Mouse (Mus musculus) forebrain, embryonic 11.5 days (tissue): ENCODE measurements around the gene Tma7. TPM values are rescaled to one million over a fixed set of nuclear protein-coding genes. Genes with fewer than 3 reads are reported as not detected.

Experiments
- ATAC-seq: fragments of 200-750 bp; cut with Nextera tagmentation; replicated peaks from 2 replicates; pipeline ENCODE4 v1.8.0; 2017; ENCODE audit warnings: moderate TSS enrichment; ENCODE audit not compliant: low FRiP score
- DNase-seq: peaks from one replicate; pipeline ENCODE4 v3.0.0-alpha.2; 2017; ENCODE audit warnings: low spot score
- H3K27ac ChIP-seq: fragments of 300-500 bp; sonication (generic); 2 replicates; pipeline ENCODE4 v1.5.1; 2014; ENCODE audit warnings: low read depth, low read length
- H3K27me3 ChIP-seq: fragments of 300-500 bp; sonication (generic); 2 replicates; pipeline ENCODE4 v1.6.1; 2014; ENCODE audit warnings: mild to moderate bottlenecking, low read length, mixed read lengths; ENCODE audit not compliant: control insufficient read depth, insufficient read depth
- H3K36me3 ChIP-seq: fragments of 300-500 bp; sonication (generic); 2 replicates; pipeline ENCODE4 v1.6.1; 2014; ENCODE audit warnings: mild to moderate bottlenecking, low read length, moderate library complexity, mixed read lengths; ENCODE audit not compliant: control insufficient read depth, insufficient read depth
- H3K4me1 ChIP-seq: fragments of 300-500 bp; sonication (generic); replicated peaks from 2 replicates; pipeline ENCODE4 v1.6.1; 2014; ENCODE audit warnings: low read length, mixed read lengths; ENCODE audit not compliant: control insufficient read depth, insufficient read depth
- H3K4me2 ChIP-seq: fragments of 300-500 bp; sonication (generic); 2 replicates; pipeline ENCODE4 v1.6.1; 2014; ENCODE audit warnings: low read depth, mild to moderate bottlenecking, low read length, moderate library complexity, mixed read lengths; ENCODE audit not compliant: severe bottlenecking
- H3K4me3 ChIP-seq: fragments of 300-500 bp; sonication (generic); 2 replicates; pipeline ENCODE4 v1.5.1; 2014; ENCODE audit warnings: low read depth, low read length
- H3K9ac ChIP-seq: fragments of 300-500 bp; sonication (generic); 2 replicates; pipeline ENCODE4 v1.6.1; 2014; ENCODE audit warnings: low read length
- H3K9me3 ChIP-seq: fragments of 300-500 bp; sonication (generic); 2 replicates; pipeline ENCODE4 v1.6.1; 2016; ENCODE audit warnings: low read length, mixed read lengths; ENCODE audit not compliant: control insufficient read depth
- WGBS: fragments of 180-500 bp; shearing (Covaris S2); extraction: QIAGEN DNeasy Blood & Tissue Kit; methylation state at CpG from one replicate; pipeline ENCODE4 v1.1.7; 2014; 5-methylcytosine and 5-hydroxymethylcytosine counted together
- polyA plus RNA-seq: library from polyadenylated mRNA; unstranded; fragments of >200 nt; fragmentation: Nextera tagmentation; extraction: Ambion mirVana; gene quantifications from 2 replicates; pipeline ENCODE4 v1.2.1, GENCODE M21; 2014

Gene Tma7
- polyA plus RNA-seq, 1 experiment from 2014 or later: 746 TPM

DNA sequence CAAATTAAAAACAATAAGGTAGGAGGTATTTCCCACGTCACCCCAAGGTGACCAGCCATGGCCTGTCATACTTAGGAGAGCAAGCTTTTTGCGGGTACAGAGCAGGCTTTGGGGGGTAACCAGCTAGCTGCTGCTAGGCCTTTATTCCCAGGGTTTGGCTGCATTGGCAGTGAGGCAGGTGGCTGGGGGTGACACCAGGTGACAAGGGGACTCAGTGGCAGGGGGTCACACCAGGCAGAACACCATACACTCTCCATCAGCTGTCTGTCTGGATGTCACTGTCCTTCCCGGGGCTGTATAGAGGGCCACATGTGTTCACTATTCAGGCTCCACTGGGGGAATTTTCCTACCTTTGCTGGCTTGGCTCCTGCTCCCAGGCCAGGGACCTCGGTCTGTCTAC, 25.5 kb downstream of the Tma7 start:
- Histone ChIP-seq H3K27ac (no peak overlapping the region), H3K9ac (no peak overlapping the region), H3K9me3 (no peaks in the 10 kb centered on the region), H3K4me2 (no peak overlapping the region), H3K4me1 (0 out of 2 replicates have a peak, but pooled peaks cover 7% of the 10 kb centered on the region), H3K4me3 (no peak overlapping the region), H3K36me3 (no peaks in the 10 kb centered on the region; the same call in 1 of the 2 replicates), H3K27me3 (no peaks in the 10 kb centered on the region)
- WGBS: 91% methylated on average over 4 of the region's 4 CpGs
- ATAC-seq (no peak), DNase-seq (no peak)

GRCm38 (mm10) chr9:109056081-109056690, 26.2 kb downstream of the Tma7 start:
- H3K27ac ChIP-seq: no peak overlapping the region
- 0 out of 2 replicates have a peak, but pooled peaks cover 7% of the 10 kb centered on the region for H3K4me1 ChIP-seq
- H3K9me3 ChIP-seq: no peaks in the 10 kb centered on the region
- H3K27me3 ChIP-seq: no peaks in the 10 kb centered on the region
- H3K36me3 ChIP-seq: no peaks in the 10 kb centered on the region; the same call in 1 of the 2 replicates
- no peak for ATAC-seq
- H3K9ac ChIP-seq: no peak overlapping the region
- 91% methylated on average over 17 of the region's 17 CpGs for WGBS
- DNase-seq: no peak
- no peak overlapping the region for H3K4me3 ChIP-seq
- H3K4me2 ChIP-seq: no peak overlapping the region

DNA sequence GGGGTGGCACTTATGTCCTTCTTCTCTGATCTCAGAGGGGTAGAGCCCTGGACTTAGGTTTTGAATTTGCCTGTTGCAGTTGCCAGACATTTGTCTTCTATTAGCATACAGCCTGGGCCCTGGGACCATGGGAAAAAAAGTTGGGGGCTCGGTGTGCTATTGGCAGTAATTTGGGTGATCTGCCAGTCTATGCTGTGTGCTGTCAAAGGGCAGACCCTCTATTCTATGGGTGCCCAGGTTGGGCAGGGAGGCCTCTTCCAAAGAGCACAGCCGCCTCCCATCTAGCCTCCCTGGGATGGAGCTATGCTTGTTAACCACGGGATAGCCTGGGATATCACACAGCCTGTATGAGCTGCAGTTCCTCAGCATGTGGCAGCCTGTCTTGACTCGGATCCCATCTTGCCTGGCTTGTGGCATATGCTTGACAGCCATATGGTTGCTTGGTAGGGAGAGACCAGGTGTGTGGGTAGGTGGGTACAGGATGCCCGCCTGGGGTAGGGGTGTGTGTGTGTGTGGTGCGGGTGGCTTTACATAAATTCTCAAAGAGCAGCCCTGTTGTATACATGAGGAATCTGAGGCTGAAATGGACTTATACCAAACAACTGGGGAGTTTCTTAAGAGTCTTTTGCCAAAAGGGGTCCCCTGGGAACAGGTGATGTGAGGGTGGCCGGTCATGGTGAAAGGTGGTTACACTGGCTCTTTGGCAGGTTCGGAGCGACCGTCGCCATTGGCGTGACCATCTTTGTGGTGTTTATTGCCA, 26.9 kb downstream of the Tma7 start:
- DNase-seq (no peak), ATAC-seq (no peak)
- Histone ChIP-seq H3K36me3 (no peaks in the 10 kb centered on the region; the same call in 1 of the 2 replicates), H3K27ac (no peak overlapping the region), H3K4me2 (peak overlapping the region; percentile 29; the same call in 1 of the 2 replicates), H3K9me3 (no peaks in the 10 kb centered on the region), H3K4me3 (no peak overlapping the region), H3K27me3 (no peaks in the 10 kb centered on the region), H3K9ac (peak overlapping the region; percentile 5; the same call in 1 of the 2 replicates), H3K4me1 (0 out of 2 replicates have a peak, but pooled peaks cover 7% of the 10 kb centered on the region)
- WGBS: 86% methylated on average over 12 of the region's 12 CpGs

DNA sequence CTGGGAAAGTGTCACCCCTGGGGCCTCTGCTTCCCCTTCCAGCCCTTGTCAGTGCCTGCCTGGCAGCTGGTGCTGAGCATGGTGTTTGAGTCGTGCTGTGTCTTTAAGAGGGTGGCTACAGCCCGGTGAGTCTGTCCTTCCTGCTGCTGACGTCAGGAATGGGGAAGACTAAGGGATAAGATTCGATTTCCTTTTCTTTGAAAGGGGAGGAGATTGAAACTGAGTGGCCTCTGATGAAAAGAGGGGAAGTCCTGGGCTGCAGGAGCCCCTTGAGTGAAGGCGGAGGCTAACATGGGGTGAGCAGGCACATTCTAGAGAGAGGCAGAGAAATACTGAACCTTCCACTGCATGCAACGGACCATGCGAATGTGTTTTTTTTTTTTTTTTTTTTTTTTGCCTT, 27.7 kb downstream of the Tma7 start:
- Histone ChIP-seq H3K9me3 (no peaks in the 10 kb centered on the region), H3K4me2 (peak overlapping the region; percentile 29; the same call in 1 of the 2 replicates), H3K27ac (peak overlapping the region; percentile 53; the same call in 1 of the 2 replicates), H3K9ac (peak overlapping the region; percentile 5; the same call in 1 of the 2 replicates), H3K4me1 (0 out of 2 replicates have a peak, but pooled peaks cover 7% of the 10 kb centered on the region), H3K36me3 (no peaks in the 10 kb centered on the region; the same call in 1 of the 2 replicates), H3K27me3 (no peaks in the 10 kb centered on the region), H3K4me3 (peak overlapping the region; percentile 9; the same call in 1 of the 2 replicates)
- WGBS: 4% methylated on average over 7 of the region's 7 CpGs
- ATAC-seq: peak; percentile 31; the same call in 1 of the 2 replicates
- DNase-seq: no peak

- DNase-seq: no peak
- no peak overlapping the region for H3K4me2 ChIP-seq
- no peaks in the 10 kb centered on the region for H3K27me3 ChIP-seq
- ATAC-seq: no peak
- no peak overlapping the region for H3K9ac ChIP-seq
- H3K36me3 ChIP-seq: no peaks in the 10 kb centered on the region; the same call in 1 of the 2 replicates
- H3K27ac ChIP-seq: no peak overlapping the region
- WGBS: 81% methylated on average over 6 of the region's 6 CpGs
- H3K9me3 ChIP-seq: no peaks in the 10 kb centered on the region
- no peak overlapping the region for H3K4me3 ChIP-seq
- 0 out of 2 replicates have a peak, but pooled peaks cover 7% of the 10 kb centered on the region for H3K4me1 ChIP-seq
Measured at GRCm38 (mm10) chr9:109053851-109054250, 28.5 kb downstream of the Tma7 start.

GRCm38 (mm10) chr9:109053366-109053765, 29.0 kb downstream of the Tma7 start:
- H3K4me2 ChIP-seq: no peak overlapping the region
- H3K27me3 ChIP-seq: no peaks in the 10 kb centered on the region
- H3K9me3 ChIP-seq: no peaks in the 10 kb centered on the region
- H3K36me3 ChIP-seq: no peaks in the 10 kb centered on the region; the same call in 1 of the 2 replicates
- DNase-seq (no peak), ATAC-seq (no peak)
- 79% methylated on average over 3 of the region's 3 CpGs for WGBS
- H3K27ac ChIP-seq: no peak overlapping the region
- no peak overlapping the region for H3K4me3 ChIP-seq
- H3K9ac ChIP-seq: no peak overlapping the region
- H3K4me1 ChIP-seq: 0 out of 2 replicates have a peak, but pooled peaks cover 7% of the 10 kb centered on the region

DNA sequence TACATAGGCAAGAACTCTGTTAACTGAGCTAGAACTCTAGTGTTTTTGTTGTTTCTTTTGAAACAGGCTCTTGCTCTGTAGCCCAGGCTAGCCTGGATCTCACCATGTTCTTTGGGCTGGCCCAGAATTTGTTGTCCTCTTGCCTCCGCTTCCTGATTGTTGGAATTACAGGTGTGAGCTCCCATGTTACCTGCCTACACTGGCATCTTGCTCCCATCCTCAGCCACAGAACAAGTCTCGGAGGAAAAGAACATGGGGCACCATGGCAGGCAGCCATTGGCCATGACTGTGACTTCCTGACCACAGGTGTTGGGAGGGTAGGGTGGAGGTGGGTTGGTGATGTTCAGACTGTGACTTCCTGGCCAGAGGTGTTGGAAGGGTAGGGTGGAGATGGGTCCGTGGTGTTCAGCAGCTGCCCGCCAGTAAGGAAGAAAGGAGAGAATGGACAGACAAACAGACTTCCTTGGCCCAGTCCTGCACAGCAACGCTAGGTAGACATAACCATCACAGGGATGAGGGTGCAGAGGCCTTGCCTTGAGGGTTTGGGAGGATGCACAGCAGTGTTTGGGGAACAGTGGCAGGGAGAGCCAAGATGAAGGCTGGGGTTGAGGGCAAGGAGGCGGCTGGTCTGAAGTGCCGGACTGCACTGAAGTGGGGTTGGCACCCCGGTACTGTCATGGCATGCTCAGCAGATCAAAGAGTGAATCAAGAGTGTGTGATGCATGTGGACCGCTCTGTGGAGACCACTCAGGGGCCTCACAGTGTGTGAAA, 29.7 kb downstream of the Tma7 start:
- Histone ChIP-seq H3K4me3 (no peak overlapping the region), H3K4me2 (no peak overlapping the region), H3K27me3 (no peaks in the 10 kb centered on the region), H3K9ac (no peak overlapping the region), H3K9me3 (no peaks in the 10 kb centered on the region), H3K4me1 (0 out of 2 replicates have a peak, but pooled peaks cover 7% of the 10 kb centered on the region), H3K27ac (no peak overlapping the region), H3K36me3 (no peaks in the 10 kb centered on the region; the same call in 1 of the 2 replicates)
- 88% methylated on average over 9 of the region's 9 CpGs for WGBS
- DNase-seq: no peak
- ATAC-seq: no peak
